Mouse (Mus musculus): ENCODE results near the gene Lrrc45. TPM values are rescaled to one million over a fixed set of nuclear protein-coding genes. Genes with fewer than 3 reads are reported as not detected.
A peak's percentile ranks its signal among the peaks of the same experiment; 100 is the strongest.

Lrrc45 gene
- total and polyA plus RNA-seq, 3 experiments: 31.0 to 45.1 TPM; not detected in 1

- DNase-seq (ENCODE audit: low read depth, low spot score): peak; percentile 74
These were observed 6.7 kb downstream of the Lrrc45 start for GRCm38 (mm10) chr11:120720450-120720849.

GRCm38 (mm10) chr11:120721124-120722066 lies 7.7 kb downstream of the Lrrc45 start, which contains the start of gene Rac3:
Gene Rac3 (plus strand): TSS chr11:120721470.
- Histone ChIP-seq H3K79me2 (ENCODE audit: control insufficient read depth, insufficient read depth, low read length, poor library complexity) (no peaks in the 10 kb centered on the region), H3K4me3 (ENCODE audit: control insufficient read depth in 1 of 2, insufficient read depth in 1 of 2, low read depth in 2 of 2, low read length in 2 of 2) (no peak within 1 kb of the TSS), H3K27ac (ENCODE audit: control insufficient read depth, low read depth, low read length) (no peak within 1 kb of the TSS), H3K9ac (ENCODE audit: control insufficient read depth, low read depth, low read length, poor library complexity, severe bottlenecking) (no peak within 1 kb of the TSS), H3K27me3 (ENCODE audit: control insufficient read depth in 1 of 2, insufficient read depth in 2 of 2, low read length in 2 of 2) (no peaks in the 10 kb centered on the region), H3K4me1 (ENCODE audit: control insufficient read depth in 1 of 2, insufficient read depth in 2 of 2, low read length in 2 of 2) (no peaks in the 10 kb centered on the region), H3K36me3 (ENCODE audit: control insufficient read depth in 1 of 2, insufficient read depth in 2 of 2, low read length in 2 of 2) (no peaks in the 10 kb centered on the region; a peak in 1 of 4 replicates), H3K9me3 (replicated peaks; ENCODE audit: insufficient read depth, low read length) (no peaks in the 10 kb centered on the region)
- TF ChIP-seq ZC3H11A (IDR thresholded peaks at IDR 0.05; ENCODE audit: low read depth, low read length): no peak
- no peak for TF ChIP-seq USF1 (IDR thresholded peaks at IDR 0.05; ENCODE audit: low read depth, low read length)
- no peak for TF ChIP-seq MAFK (IDR thresholded peaks at IDR 0.05; ENCODE audit: borderline replicate concordance, low read depth, low read length)
- TF ChIP-seq E2F4 (IDR thresholded peaks at IDR 0.05; ENCODE audit: borderline replicate concordance, low read depth, low read length): no peak
- DNase-seq (ENCODE audit: low read depth, low spot score): no peak

More at GRCm38 (mm10) chr11:120720450-120720849, 6.7 kb downstream of the Lrrc45 start:
- Histone ChIP-seq H3K9ac (ENCODE audit: control insufficient read depth, low read depth, low read length, poor library complexity, severe bottlenecking) (no peak overlapping the region), H3K4me1 (ENCODE audit: control insufficient read depth in 1 of 2, insufficient read depth in 2 of 2, low read length in 2 of 2) (no peaks in the 10 kb centered on the region), H3K27ac (ENCODE audit: control insufficient read depth, low read depth, low read length) (no peak overlapping the region), H3K9me3 (replicated peaks; ENCODE audit: insufficient read depth, low read length) (no peaks in the 10 kb centered on the region), H3K36me3 (ENCODE audit: control insufficient read depth in 1 of 2, insufficient read depth in 2 of 2, low read length in 2 of 2) (no peaks in the 10 kb centered on the region; a peak in 1 of 4 replicates), H3K79me2 (ENCODE audit: control insufficient read depth, insufficient read depth, low read length, poor library complexity) (no peaks in the 10 kb centered on the region), H3K27me3 (ENCODE audit: control insufficient read depth in 1 of 2, insufficient read depth in 2 of 2, low read length in 2 of 2) (no peaks in the 10 kb centered on the region), H3K4me3 (ENCODE audit: control insufficient read depth in 1 of 2, insufficient read depth in 1 of 2, low read depth in 2 of 2, low read length in 2 of 2) (no peak overlapping the region)
- peak; percentile 78 for TF ChIP-seq RAD21 (IDR thresholded peaks at IDR 0.05; ENCODE audit: low read depth, low read length)
- no peak for TF ChIP-seq RCOR1 (IDR thresholded peaks at IDR 0.05; ENCODE audit: low read depth, low read length)
- TF ChIP-seq MYC (IDR thresholded peaks at IDR 0.05; ENCODE audit: low read depth, low read length): no peak
- no peak for TF ChIP-seq POLR2AphosphoS2 (IDR thresholded peaks at IDR 0.05; ENCODE audit: low read length)
- TF ChIP-seq ZC3H11A (IDR thresholded peaks at IDR 0.05; ENCODE audit: low read depth, low read length): peak; percentile 59
- TF ChIP-seq SMC3 (IDR thresholded peaks at IDR 0.05; ENCODE audit: low read depth, low read length): peak; percentile 73
- TF ChIP-seq CTCF (IDR thresholded peaks at IDR 0.05 in 2 of 3, conservative IDR thresholded peaks at IDR 0.05 in 1 of 3; ENCODE audit: control insufficient read depth in 1 of 3, insufficient read depth in 1 of 3, low read depth in 2 of 3, low read length in 3 of 3, poor library complexity in 1 of 3, severe bottlenecking in 1 of 3): peak; percentile 71 to 85 (median 78)

DNA sequence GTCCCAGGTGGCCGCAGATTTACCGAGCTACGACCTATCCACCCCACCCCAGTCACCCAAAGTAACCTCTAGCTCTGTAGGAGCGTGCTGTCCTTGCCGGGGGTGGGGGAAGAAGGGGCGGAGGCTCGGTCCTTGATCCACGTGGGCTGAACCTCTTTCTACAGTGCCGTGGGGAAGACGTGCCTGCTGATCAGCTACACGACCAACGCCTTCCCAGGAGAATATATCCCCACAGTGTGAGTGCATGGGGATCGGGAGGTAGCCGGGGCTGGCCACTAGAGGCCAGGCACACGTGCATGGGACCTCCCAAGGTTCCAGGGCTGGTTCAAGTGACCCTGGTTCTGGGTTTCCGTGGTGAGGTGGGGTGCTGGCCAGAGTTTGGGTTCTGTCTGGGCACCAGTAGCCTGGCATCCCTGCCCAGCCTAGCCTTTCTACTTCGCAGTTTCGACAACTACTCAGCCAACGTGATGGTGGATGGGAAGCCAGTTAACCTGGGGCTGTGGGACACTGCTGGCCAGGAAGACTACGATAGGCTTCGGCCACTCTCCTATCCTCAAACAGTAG lies 8.4 kb downstream of the Lrrc45 start:
- TF ChIP-seq NRF1 (IDR thresholded peaks at IDR 0.05; ENCODE audit: insufficient read depth, low read depth, low read length, poor library complexity, severe bottlenecking) (no peak), POLR2AphosphoS2 (IDR thresholded peaks at IDR 0.05; ENCODE audit: low read length) (peak; percentile 18; the same call in 1 of the 2 replicates)
- no peaks in the 10 kb centered on the region for H3K9me3 ChIP-seq (replicated peaks; ENCODE audit: insufficient read depth, low read length)
- no peak overlapping the region for H3K9ac ChIP-seq (ENCODE audit: control insufficient read depth, low read depth, low read length, poor library complexity, severe bottlenecking)
- H3K27me3 ChIP-seq (ENCODE audit: control insufficient read depth in 1 of 2, insufficient read depth in 2 of 2, low read length in 2 of 2): no peaks in the 10 kb centered on the region
- no peaks in the 10 kb centered on the region for H3K4me1 ChIP-seq (ENCODE audit: control insufficient read depth in 1 of 2, insufficient read depth in 2 of 2, low read length in 2 of 2)
- no peaks in the 10 kb centered on the region for H3K79me2 ChIP-seq (ENCODE audit: control insufficient read depth, insufficient read depth, low read length, poor library complexity)
- no peaks in the 10 kb centered on the region for H3K36me3 ChIP-seq (ENCODE audit: control insufficient read depth in 1 of 2, insufficient read depth in 2 of 2, low read length in 2 of 2)
- no peak overlapping the region for H3K4me3 ChIP-seq (ENCODE audit: control insufficient read depth in 1 of 2, insufficient read depth in 1 of 2, low read depth in 2 of 2, low read length in 2 of 2)
- DNase-seq (ENCODE audit: low read depth, low spot score): no peak
- no peak overlapping the region for H3K27ac ChIP-seq (ENCODE audit: control insufficient read depth, low read depth, low read length)

All from MEL (cell line).